In genomic region chr7:37213751-37214181, GRCm38 (mm10) we compare ENCODE assay signal across 8 mouse cellular contexts.
A peak's percentile ranks its signal among the peaks of the same experiment; 100 is the strongest.
DNase-seq lines count a peak whose midpoint lies in the region; ATAC-seq lines count a peak whose summit lies in the region.
"Had no signal": no experiment of that assay in that cellular context is flagged by ENCODE, and none has a peak within 500 bp of the region (broad histone marks: within the 10 kb centered on the region; RNA-seq: fewer than 3 reads in every experiment).

No protein-coding gene starts in this region.

- peak overlapping the region; percentile 48 for H3K4me2 ChIP-seq in kidney, embryonic 16.5 days (replicated peaks; ENCODE audit: low read depth, low read length)
- H3K4me2 ChIP-seq in hindbrain, embryonic 16.5 days (ENCODE audit: low read length), result peak overlapping the region; percentile 10

- peaks cover 11% of the 10 kb centered on the region; the same call in 1 of the 2 replicates for H3K4me1 ChIP-seq in kidney, embryonic 16.5 days (ENCODE audit: insufficient read depth, low read length)
- peaks cover 16% of the 10 kb centered on the region for H3K4me1 ChIP-seq in embryonic facial prominence, embryonic 10.5 days
- no peaks in the 10 kb centered on the region for H3K4me1 ChIP-seq in hindbrain, embryonic 16.5 days (ENCODE audit: control insufficient read depth, insufficient read depth, low read depth, low read length)

- no peaks in the 10 kb centered on the region for H3K36me3 ChIP-seq in kidney, embryonic 16.5 days (ENCODE audit: insufficient read depth, low read length)
- no peaks in the 10 kb centered on the region for H3K36me3 ChIP-seq in embryonic facial prominence, embryonic 10.5 days (replicated peaks)
- H3K36me3 ChIP-seq in hindbrain, embryonic 16.5 days (ENCODE audit: control insufficient read depth, insufficient read depth, low read length), result no peaks in the 10 kb centered on the region

- peak overlapping the region; percentile 16; the same call in 1 of the 2 replicates for H3K4me3 ChIP-seq in kidney, embryonic 16.5 days (ENCODE audit: low read length)
- peak overlapping the region; percentile 29 for H3K4me3 ChIP-seq in embryonic facial prominence, embryonic 10.5 days
- no peak overlapping the region for H3K4me3 ChIP-seq in hindbrain, embryonic 16.5 days (ENCODE audit: low read length)

- H3K27ac ChIP-seq in kidney, embryonic 16.5 days (ENCODE audit: low read length), result no peak overlapping the region
- H3K27ac ChIP-seq in embryonic facial prominence, embryonic 10.5 days (replicated peaks), result peak overlapping the region; percentile 63
- H3K27ac ChIP-seq in hindbrain, embryonic 16.5 days (ENCODE audit: low read depth, low read length), result no peak overlapping the region

- no peak for DNase-seq in kidney, adult 11 months
- DNase-seq in embryonic facial prominence, embryonic 10.5 days (ENCODE audit: low spot score), result peak; percentile 25
- peak; percentile 33 for DNase-seq in neural tube, embryonic 10.5 days (ENCODE audit: extremely low spot score, low spot score)
- DNase-seq in natural killer cell, adult 2 months (ENCODE audit: low spot score in 2 of 2), result no peak
- DNase-seq: heart, postnatal 14 days had no signal

- H3K9ac ChIP-seq in kidney, embryonic 16.5 days (replicated peaks; ENCODE audit: low read length), result no peak overlapping the region
- H3K9ac ChIP-seq in hindbrain, embryonic 16.5 days (ENCODE audit: low read depth, low read length), result no peak overlapping the region

- ATAC-seq in kidney, embryonic 16.5 days (ENCODE audit: low FRiP score, low TSS enrichment), result peak; percentile 39; the same call in 1 of the 2 replicates
- no peak for ATAC-seq in hindbrain, embryonic 16.5 days
- no peak for ATAC-seq in granulocyte monocyte progenitor cell, adult 5-6 weeks (replicated peaks; ENCODE audit: poor library complexity, severe bottlenecking)

- H3K27me3 ChIP-seq in kidney, embryonic 16.5 days (ENCODE audit: insufficient read depth, low read length), result no peaks in the 10 kb centered on the region
- no peaks in the 10 kb centered on the region for H3K27me3 ChIP-seq in embryonic facial prominence, embryonic 10.5 days (replicated peaks; ENCODE audit: low read depth, poor library complexity, severe bottlenecking)
- H3K27me3 ChIP-seq in hindbrain, embryonic 16.5 days (replicated peaks; ENCODE audit: control insufficient read depth, insufficient read depth, low read length), result no peaks in the 10 kb centered on the region

- WGBS in kidney, embryonic 16.5 days, result 26% methylated on average over 3 of the region's 3 CpGs
- 17% methylated on average over 3 of the region's 3 CpGs for WGBS in embryonic facial prominence, embryonic 10.5 days
- WGBS in hindbrain, embryonic 16.5 days, result 35% methylated on average over 3 of the region's 3 CpGs

- no peaks in the 10 kb centered on the region for H3K9me3 ChIP-seq in kidney, embryonic 16.5 days (ENCODE audit: low read length)
- H3K9me3 ChIP-seq in embryonic facial prominence, embryonic 10.5 days, result no peaks in the 10 kb centered on the region
- no peaks in the 10 kb centered on the region for H3K9me3 ChIP-seq in hindbrain, embryonic 16.5 days (ENCODE audit: control insufficient read depth, low read length)

Comparison
In these comparisons a context has a peak if more than half of its experiments do, and no peak if none do; other contexts are left out.
1. DNase-seq: peak in embryonic facial prominence, embryonic 10.5 days (single experiment) and neural tube, embryonic 10.5 days (single experiment); none in kidney, adult 11 months (single experiment) and natural killer cell, adult 2 months (0 of 2).